Mouse (Mus musculus): Measurements from ENCODE around the gene Mtln.

Mtln gene

GRCm38 (mm10) chr2:127791919-127792603 lies at the start of gene Mtln:
Gene Mtln, minus strand, starts transcription at chr2:127792488.
- in situ Hi-C loops (cut with MboI, MseI), result no loop called here

- in situ Hi-C loops (cut with MboI, MseI), result no loop called here
Measured at GRCm38 (mm10) chr2:127841402-127841801, 49.1 kb upstream of the Mtln start.

- in situ Hi-C loops (cut with MboI, MseI), result no loop called here
Measured at GRCm38 (mm10) chr2:127839425-127839824, 47.1 kb upstream of the Mtln start.

- in situ Hi-C loops (cut with MboI, MseI), result no loop called here
Measured at GRCm38 (mm10) chr2:127838576-127838975, 46.3 kb upstream of the Mtln start, which contains the start of gene Acoxl. Gene Acoxl, plus strand, starts transcription at chr2:127838876.

GRCm38 (mm10) chr2:127832833-127833190 lies 40.5 kb upstream of the Mtln start:
- in situ Hi-C loops (cut with MboI, MseI), result no loop called here

- in situ Hi-C loops (cut with MboI, MseI), result no loop called here
Measured at GRCm38 (mm10) chr2:127832103-127832832, 40.0 kb upstream of the Mtln start.

GRCm38 (mm10) chr2:127831401-127832102 lies 39.3 kb upstream of the Mtln start, which contains the start of gene Bub1:
Gene Bub1, minus strand, starts transcription at chr2:127831865.
- in situ Hi-C loops (cut with MboI, MseI), result no loop called here

GRCm38 (mm10) chr2:127789651-127790270 lies 2.5 kb downstream of the Mtln start:
- in situ Hi-C loops (cut with MboI, MseI), result no loop called here

GRCm38 (mm10) chr2:127789138-127789537 lies 3.1 kb downstream of the Mtln start:
- in situ Hi-C loops (cut with MboI, MseI), result no loop called here

GRCm38 (mm10) chr2:127788440-127789116 lies 3.7 kb downstream of the Mtln start, which contains the start of gene Nphp1:
Gene Nphp1, minus strand, starts transcription at chr2:127788897.
- in situ Hi-C loops (cut with MboI, MseI), result no loop called here

- in situ Hi-C loops (cut with MboI, MseI), result no loop called here
Measured at GRCm38 (mm10) chr2:127787226-127787625, 5.1 kb downstream of the Mtln start.

- in situ Hi-C loops (cut with MboI, MseI), result no loop called here
Measured at GRCm38 (mm10) chr2:127778451-127778850, 13.8 kb downstream of the Mtln start.

- in situ Hi-C loops (cut with MboI, MseI), result no loop called here
Measured at GRCm38 (mm10) chr2:127775013-127775412, 17.3 kb downstream of the Mtln start.

- in situ Hi-C loops (cut with MboI, MseI), result no loop called here
Measured at GRCm38 (mm10) chr2:127774578-127774941, 17.7 kb downstream of the Mtln start.

- in situ Hi-C loops (cut with MboI, MseI), result no loop called here
Measured at GRCm38 (mm10) chr2:127773938-127774577, 18.2 kb downstream of the Mtln start.

GRCm38 (mm10) chr2:127761587-127761986 lies 30.7 kb downstream of the Mtln start:
- in situ Hi-C loops (cut with MboI, MseI), result no loop called here

GRCm38 (mm10) chr2:127760429-127761000 lies 31.8 kb downstream of the Mtln start:
- in situ Hi-C loops (cut with MboI, MseI), result no loop called here

GRCm38 (mm10) chr2:127760014-127760413 lies 32.3 kb downstream of the Mtln start:
- in situ Hi-C loops (cut with MboI, MseI), result no loop called here

GRCm38 (mm10) chr2:127759157-127759880 lies 33.0 kb downstream of the Mtln start:
- in situ Hi-C loops (cut with MboI, MseI), result no loop called here

GRCm38 (mm10) chr2:127757171-127757570 lies 35.1 kb downstream of the Mtln start:
- in situ Hi-C loops (cut with MboI, MseI), result no loop called here

All from regulatory T cell (primary cell).